Mouse (Mus musculus) urinary bladder, postnatal 4 days (tissue): Measurements from ENCODE around the gene Trappc1.
A peak's percentile ranks its signal among the peaks of the same experiment; 100 is the strongest.

Source experiments
- DNase-seq, 2 experiments: peaks; one replicate each; pipeline ENCODE4 v3.0.0; 2021 to 2022; ENCODE audit warnings: low spot score in 2 of 2

The Trappc1 gene

DNA sequence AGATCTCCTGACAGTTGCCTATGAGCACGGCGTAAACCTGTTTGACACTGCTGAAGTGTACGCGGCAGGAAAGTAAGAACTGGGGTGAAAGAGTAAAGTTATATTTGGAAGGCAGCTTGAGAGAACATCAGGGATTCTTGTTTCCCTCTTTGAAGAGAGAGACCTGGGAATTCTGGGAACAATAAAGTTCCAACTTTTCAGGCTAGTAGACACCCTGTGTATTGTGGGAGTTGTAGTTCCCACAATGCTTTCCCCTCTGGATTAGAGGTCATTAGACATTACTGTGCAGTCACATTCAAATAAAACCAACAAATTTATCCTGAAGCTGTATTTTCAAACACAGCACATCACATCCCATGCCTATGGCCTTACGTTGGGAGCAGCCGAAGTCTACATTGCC is 4.7 kb downstream of the Trappc1 start:
- no peak for DNase-seq

DNA sequence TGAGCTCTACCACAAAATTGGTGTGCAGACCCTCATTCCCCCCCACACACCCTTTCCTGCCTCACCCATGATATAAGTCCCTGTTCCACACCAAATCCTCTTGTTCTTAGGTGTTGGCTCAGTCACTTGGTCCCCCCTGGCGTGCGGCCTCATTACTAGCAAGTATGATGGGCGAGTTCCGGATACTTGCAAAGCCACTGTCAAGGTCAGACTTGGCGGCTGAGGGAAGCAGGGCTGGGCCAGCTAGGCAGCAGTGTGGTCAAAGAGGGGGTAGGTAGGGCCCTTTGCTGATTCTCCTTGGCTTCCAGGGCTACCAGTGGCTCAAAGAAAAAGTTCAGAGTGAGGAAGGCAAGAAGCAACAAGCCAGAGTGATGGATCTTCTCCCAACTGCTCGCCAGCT is 7.4 kb downstream of the Trappc1 start:
- no peak for DNase-seq

DNA sequence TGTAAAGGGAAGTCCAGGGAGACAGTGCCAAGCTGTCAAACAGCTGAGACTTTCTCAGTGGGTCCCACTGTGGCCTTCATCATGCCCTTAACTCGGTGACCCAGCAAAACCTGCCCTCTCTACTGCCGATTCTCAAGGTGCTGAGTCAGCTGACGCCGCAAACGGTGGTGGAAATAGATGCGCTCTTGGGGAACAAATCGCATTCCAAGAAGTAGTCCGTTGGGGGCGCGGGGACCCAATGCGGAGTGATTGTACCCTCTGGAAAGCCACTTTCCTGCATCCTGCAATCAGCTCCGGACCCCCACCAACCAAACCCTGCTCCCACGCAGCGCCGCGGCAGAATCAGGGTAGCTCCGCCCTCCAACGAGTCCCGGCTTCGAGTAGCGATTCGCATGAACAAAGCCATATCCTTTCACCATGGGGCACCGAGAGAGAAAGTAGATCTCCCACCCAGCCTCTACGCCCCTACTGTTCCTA is 8.2 kb downstream of the Trappc1 start:
- peak; percentile 72 to 82 for DNase-seq

DNA sequence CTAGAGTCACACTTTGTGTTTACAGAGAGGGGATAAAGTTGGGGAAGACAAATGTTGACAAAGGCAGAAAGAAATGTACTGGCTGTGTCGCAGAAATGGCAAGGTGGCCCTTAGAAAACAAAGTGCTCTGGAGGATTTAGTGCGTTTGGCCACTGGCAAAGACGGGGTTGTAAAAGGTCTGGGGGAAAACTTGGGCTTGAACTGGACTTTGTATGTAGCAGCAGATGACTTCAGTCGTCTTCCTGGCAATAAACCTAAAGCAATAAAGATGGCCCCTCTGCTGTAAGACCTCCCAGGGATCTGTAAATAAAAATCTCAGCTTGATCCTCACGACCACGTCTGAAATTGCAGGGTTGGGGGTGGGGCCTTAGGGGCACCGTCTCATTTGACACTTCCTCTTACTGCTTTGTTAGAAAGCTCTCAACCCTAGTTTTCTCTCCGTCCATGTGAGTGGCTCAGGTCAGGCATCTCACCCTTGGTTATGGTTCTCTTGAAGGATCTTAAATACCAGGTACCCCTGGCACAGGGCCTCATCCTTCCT is 9.0 kb downstream of the Trappc1 start:
- DNase-seq, result no peak

DNA sequence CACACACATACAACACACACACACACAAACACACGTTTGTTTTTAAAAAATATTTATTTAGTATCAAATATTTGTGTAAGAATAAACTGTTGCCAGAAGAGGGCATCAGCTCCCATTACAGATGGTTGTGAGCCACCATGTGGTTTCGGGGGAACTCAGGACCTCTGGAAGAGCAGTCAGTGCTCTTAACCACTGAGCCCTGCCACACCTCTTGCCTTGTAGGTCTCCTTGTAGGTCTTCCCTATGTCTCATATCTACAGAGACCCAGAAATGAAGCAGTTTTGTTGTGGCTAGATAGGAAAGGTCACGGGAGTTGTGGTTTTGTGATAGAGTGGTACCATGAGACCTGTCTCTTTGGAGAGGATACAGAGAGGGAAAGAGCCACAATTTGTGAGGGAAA is 10.1 kb downstream of the Trappc1 start:
- no peak for DNase-seq

DNA sequence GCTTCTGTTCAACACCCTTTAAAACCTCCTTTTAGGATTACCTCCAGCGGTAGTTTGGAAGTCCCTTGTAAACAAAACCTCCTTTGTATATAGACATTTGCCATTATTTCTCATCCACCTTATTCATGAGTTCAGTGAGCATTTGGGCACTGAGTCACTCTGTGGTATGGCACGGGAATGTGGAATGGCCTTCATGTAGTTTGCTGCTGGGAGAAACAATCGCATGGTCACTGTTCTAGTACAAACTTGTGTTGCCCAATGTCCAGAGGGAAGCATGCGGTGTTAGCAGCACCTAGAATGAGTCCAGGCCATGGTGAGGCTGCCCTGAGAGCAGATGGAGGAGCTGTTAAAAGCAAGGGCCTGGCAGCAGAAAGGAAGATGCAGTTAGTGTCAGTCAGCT is 11.0 kb downstream of the Trappc1 start:
- no peak for DNase-seq

DNA sequence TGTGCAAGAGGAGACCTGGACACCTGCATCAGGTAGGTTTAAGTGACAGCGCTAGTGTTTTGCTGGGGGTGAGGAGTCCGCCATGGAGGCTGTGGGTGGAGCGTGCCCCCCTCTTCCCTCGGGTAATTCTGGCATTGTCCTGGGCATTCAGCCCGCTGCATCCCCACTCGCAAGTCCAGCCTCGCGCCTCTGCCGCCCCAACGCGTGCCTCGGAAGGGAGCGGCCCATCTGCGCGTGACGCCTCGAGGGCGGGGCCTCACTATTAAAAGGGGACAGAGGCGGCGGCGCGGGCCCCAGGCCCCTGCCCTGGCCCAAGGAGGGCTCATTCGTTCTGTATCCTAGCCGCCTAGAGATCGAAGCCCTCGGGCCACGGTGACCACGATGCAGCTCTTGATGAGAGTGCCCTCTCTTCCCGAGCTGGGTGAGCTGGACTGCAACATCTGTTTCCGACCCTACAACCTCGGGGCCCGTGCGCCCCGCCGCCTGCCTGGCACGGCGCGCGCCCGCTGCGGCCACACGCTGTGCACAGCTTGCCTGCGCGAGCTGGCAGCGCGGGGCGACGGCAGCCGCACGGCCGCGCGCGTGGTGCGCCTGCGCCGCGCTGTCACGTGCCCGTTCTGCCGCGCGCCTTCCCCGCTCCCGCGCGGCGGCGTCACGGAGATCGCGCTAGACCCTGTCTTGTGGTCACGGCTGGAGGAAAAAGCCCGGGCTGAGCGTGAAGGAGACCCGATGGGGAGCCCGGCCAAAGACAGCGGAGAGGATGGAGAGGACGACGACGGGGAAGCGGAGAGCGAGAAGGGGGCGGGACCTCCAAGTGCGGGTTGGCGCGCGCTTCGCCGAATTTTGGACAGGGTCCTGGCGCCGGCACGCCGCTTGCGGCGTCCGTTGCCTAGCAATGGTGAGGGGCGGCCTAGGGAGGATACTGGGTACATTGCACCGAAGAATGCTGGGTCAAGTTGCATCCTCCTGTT is 16.7 kb downstream of the Trappc1 start, which contains the start of gene Rnf227:
TSS of gene Rnf227 (plus strand) at position 301 of the 971 bp plus-strand sequence.
- DNase-seq, result peak; percentile 66 to 73

DNA sequence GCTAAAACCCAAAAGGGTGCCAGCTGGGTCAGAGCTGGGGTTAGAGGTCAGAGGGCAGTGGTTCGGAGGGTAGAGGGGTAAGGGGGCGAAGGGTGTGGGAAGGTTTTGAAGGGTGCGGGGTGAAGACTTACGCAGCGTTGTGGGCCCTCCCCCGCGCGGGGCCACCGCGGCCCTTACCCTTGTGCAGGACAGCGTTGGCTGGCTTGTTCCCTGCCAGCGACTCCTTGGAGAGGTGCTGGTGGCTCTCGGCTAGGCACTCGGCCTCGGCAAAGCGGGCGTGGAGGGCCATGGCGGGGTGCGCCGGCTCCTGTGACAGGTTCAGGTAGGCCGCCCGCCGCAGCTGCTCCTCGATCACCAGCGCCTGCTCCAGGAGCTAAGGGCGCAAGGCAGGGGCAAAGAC is 22.7 kb downstream of the Trappc1 start:
- DNase-seq, result no peak

DNA sequence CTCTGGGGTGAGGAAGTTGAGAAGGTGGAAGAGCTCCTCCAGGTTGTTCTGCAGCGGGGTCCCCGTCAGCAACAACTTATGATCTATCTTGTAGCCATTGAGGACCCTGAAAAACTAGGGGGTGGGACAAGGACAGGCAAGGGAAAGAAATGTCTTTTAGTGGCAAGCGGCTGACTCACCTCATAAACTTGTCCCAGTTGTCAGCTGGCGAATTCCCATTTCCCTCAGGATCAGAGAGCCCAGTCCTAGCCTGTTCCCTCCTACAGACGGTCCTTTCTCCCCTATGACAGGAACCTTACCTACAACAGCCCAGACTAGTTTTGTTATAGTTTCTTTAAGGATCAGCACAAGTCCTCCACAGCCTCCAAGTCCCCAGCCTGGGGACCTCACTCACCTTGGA is 32.8 kb downstream of the Trappc1 start:
- DNase-seq, result no peak

DNA sequence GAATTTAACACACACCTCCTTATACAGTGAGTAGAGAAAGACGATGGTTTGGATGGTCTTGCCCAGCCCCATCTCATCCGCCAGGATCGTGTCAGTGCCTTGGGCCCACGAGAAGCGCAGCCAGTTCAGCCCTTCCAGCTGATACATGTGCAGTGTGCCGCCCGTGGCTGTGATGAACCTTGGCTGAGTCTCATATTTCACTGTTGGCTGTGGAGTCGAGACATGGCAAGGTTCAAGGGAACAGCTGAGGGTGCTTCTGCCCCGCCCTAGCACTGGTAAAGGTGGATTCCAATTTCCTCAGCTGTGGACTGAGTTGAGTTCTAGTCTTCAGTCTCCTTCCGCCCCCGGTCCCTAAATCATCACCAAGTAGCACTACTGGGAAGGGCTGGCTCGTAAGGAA is 33.9 kb downstream of the Trappc1 start:
- no peak for DNase-seq

DNA sequence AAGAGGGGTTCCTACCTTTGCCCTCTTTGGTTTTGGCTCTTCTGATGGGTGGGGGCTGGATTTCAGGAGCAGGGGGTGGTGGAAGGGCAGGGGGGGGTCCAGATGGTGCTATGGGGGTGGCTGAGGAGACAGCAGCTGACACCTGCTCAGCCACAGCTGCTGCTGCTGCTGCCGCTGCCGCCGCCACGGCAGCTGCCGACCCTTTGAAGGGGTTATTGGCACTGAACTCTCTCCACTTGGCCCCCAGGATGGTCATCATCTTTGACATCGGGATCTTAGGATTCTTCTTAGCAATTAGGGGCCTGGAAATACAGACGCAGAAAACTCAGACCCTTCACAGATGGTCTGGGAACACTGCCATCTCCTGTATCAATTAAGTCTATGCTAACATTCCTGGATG is 38.2 kb downstream of the Trappc1 start:
- DNase-seq, result no peak

DNA sequence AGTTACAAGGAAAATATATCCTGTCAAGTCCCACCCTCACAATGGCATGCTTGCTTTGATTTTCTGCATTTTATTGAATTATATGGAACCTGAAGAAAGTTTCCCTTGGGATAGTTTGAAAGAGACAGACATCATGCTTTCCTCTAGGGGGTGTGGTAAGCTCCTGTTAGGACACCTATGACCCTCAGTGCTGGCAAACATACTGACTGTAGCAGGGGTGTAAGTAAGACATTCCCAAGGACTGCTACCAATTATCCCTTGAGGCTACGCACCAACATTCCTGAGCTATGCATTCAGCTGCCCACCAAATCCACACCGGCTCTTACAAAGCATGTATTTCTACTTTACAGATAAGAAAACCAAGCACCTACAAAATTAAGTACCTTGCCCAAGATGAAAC is 38.7 kb downstream of the Trappc1 start:
- DNase-seq, result no peak

DNA sequence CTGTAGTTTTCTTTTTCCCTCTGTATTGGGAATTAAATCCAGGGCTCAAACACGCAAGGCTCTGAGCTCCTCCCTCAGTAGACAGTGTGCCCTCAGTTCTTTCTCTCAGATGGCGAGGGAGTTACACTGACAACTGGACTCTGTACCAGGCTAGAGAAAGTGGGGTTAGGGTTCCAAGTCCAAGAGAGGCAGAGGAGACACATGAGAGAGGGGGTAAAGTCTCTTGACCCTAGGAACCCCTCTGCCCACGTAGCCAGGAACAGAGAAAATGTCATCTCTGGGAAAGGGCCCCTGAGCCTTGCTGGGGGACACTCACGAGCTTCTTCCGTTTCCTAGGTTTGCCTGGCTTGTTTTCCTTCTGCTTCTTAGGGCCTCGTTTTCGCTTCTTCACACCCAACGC is 40.6 kb downstream of the Trappc1 start:
- no peak for DNase-seq

DNA sequence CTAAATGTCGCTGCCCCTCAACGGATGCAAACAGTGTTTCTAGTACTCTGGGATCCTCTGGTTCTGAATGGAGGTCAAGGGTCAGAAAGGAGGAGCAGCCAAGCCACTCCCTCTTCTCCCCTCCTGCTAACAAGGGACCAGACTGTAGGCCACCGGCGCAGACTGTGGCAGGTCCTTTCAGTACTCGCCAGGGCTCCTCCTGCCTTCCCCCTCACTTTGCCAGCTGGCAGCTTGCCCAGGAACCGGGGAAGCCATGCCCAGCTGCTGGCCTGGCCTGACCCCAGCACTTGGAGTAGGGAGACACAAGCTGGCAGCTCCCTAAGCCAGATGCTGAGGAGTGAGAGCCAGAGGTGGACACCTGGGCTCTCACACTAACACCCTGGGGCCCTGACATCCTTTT is 41.1 kb downstream of the Trappc1 start:
- peak; percentile 90 to 95 for DNase-seq

DNA sequence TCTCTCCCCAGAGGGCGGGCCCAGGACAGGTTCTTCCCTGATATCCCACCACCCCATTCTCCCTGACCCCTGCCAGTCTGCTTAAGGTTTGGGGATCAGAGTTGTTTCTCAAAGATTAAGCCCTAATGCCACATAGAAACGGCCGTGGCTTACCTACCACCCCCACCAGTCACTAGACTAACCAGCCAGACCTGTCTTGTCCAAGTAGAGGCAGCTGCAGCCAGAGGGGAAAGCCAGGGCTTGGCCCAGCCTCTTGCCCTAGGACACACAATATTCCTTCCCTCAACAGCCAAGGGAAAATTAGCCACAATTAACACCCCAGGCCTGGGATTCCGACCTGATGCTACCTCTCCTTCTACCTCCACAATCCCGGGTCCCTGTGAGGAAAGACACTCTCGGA is 41.9 kb downstream of the Trappc1 start:
- no peak for DNase-seq

DNA sequence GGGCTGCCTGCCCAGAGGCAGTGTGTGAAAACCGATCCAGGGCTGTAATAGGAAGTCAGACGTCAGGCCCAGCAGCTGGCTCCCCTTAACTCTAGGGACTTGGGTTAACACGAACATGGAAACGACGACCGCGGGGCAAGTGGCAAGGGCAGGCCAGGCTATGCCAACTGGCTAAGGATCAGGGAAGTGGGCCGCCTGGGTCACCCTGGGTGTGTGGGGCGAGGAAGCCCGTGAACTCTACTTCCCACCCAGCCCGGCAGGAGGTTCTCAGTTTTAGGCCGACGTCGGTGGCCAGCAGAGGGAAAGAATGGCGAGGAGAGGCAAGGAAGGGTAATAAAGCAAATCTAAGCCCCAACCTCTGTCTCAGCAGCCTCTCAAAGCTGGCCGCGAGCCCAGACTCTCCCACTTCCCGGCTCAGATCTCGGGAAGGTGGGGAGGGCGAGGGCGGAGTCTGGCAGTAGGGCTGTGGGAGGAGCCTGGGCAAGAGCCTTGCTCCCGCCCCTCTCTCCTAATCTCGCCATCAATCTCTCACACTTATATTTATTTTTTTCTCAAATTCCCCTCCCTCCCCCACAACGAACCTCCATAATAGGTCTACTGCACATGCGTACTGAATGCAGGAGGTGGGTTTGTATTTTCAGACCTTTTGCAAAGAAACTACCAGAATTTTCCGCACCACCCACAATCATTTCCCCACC is 42.5 kb downstream of the Trappc1 start:
- peak; percentile 96 to 98 for DNase-seq

DNA sequence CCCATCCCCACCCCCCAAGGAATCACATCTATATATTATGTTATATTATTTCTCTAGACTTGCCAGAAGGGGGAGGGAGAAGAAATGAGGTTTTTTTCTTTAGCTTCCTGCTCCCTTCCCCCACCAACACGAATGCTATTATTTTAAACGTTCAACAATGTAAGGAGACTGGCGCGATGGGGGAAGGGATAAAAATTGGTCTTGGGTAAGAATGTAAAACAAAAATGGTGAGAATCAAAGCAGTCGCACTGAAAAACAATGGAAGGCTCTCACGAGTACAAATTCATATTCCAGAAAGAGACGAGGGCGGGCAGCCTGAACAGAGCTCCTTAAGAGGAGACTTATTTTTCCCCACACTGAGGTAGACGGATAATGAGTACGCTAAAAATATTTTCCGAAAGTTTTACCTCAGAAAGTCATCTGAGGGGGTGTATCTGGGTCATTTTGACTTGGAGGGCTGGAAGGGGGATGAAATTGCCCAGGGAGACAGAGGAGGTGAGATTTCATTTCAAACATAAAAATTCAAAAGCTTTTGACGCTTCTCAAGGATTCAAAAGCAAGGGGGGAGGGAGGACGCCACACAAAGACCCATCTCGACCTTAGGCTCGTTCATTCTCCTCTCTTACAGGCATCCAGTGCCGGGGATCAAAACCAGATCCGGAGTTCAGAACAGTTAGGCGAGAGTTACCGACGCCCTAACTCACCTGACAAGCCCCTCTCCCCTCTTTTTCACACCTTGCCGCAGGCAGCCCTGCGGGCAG is 43.3 kb downstream of the Trappc1 start:
- no peak for DNase-seq

DNA sequence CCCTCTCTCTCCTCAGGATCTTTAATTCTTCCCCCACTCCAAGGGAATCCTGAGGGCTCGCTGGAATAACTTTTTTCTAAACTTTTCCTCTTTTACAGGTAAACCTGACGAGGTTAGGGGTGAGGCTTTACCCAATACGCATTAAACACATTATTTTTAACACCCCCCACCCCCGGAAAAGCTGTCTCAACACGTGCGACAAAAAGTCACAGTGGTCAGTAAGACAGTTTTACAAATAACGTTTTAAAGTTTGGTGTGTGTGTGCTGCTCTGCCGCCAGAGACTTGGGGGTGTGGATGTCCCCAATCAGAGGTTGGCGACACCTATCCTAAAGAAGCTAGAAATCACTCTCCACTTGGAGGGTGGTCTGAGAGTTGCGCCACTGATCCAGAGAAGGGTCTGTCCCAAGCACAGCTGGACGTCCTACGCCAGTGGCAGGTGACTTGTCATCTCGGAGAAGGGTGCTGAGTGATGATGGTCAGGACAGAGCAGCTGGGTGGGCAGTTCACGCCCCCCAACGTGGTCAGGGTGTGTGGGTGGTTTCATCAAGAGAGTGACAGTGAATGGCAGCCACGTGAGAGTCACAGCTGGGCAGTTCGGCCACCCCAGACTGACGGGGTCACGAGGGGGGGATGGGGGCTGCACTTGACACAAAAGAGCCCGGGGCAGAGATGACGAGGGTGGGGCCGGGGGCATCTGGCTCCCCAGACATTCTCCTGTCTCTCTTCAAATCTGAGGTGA is 44.0 kb downstream of the Trappc1 start:
- DNase-seq, result no peak

DNA sequence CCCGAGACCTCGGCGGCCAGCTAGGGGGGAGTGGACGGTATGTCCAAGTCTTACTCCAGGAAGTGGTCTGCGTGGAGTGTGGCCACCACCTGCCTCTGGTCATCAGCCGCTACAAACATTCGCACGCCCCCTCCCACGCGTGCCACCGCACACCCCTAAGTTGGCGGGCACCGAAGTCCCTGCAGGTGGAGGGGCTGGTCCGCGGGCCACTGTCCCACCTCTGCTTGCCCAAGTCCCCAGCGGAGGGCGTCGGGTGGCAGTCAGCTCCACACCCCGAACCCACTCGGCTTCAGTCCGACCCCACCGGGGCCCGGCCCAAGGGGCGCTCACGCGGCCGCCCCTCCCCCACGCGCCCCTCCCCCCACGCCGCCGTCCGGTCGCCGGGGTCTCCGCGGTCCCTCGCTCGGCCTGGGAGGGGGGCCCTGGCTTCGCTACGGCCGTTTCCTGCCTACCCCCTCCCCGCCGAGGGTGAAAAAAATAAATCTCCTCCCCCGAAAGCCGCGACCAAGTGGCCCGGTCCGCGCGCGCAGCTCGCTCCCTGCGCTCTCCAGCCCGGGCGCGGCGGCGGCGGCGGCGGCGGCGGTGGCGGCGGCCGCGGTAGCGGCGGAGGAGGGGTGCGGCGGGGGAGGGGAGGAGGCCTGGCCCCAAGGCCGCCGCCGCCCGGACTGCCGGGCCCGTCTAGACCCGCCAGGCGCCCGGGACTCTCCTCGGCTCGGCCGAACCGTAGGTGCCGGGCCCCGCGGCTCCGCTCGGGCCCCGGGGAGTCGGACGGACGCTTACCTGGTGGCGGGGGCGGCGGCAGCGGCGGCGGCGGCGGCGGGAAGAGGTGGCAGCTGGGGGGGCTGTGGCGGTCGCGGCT is 44.8 kb downstream of the Trappc1 start:
- DNase-seq, result peak in 1 of 2 experiments; percentile 43
